Mouse (Mus musculus) ovary, postnatal 14 days (tissue): Measurements from ENCODE around the gene Sepsecs.

Source experiments
- DNase-seq: peaks from one replicate; pipeline ENCODE4 v3.0.0; 2022; ENCODE audit warnings: low spot score

Gene Sepsecs

DNA sequence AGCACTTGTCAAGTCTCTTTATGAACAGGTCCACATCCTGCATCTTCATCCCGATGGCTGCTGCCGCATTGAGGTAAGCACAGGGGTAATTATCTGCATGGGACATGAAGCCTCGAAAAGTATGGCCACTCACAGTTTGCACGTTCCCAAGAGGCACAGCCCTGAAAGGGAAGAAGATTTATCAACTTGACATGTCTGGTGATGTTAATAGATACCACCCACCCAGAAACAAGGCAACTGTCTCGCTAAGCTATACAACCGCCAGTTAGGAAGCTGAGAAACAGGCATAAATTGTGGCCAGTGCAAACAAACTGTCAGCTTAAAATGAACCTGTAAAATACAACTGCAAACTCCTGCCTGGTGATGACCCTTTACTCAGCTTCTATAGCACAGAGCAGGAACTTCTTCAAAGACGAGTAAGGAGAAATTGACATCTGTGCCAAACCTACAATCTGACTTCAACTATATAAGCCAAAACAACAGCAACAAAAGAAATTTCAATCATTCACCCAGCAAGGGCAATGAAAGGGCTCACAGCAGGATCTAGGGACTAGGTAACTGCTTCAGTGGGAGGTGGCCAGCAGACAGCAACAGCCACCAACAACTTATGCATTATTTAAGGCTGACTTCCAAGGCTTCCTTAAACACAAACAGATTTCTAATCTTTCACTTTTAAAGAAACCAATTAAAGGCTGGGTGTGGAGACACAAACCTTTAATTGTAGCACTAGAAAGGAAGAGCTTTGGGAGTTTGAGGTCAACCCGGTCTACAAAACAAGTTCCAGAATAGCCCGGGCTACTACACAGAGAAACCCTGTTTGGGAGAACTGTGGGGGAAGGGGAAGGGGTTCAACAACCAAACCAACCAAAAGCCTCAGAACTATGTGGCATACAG is 25.3 kb downstream of the Sepsecs start:
- DNase-seq, result no peak

DNA sequence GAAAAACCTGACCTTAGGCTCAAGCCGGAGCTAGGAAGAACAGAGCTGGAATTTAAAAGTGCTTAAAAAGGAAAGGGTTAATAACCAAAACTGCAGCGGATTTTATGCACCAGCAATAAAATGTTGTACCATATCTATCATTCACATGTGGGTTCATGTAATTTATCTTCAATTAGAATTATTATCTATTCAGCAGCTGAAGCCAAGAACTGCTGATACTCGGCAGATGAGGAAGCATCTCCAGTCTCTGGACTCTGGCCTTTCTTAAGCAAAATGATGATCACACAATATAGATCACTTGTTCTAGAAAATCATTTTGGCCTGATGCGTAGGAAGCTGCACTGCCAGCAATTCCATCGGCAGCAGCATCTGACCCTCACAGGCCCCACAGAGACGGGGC is 27.8 kb downstream of the Sepsecs start:
- no peak for DNase-seq

DNA sequence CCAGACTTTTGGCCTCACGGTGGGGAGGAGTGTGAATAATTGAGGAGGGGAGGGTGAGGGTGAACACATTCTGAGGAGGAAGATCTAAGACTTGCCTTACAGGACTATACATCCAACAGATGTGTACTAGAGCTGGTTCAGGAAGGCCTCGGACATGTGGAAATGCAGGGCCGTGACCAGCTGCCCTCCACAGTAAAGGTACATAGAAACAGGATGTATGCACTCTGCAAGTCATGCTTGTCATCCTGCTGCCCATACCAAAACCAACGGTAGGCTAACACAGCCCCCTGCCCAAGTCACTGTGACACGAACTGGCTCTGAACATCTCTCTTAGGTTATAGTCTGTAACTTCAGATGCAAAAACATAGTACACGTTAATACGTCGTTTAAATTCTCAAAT is 30.6 kb downstream of the Sepsecs start:
- no peak for DNase-seq

DNA sequence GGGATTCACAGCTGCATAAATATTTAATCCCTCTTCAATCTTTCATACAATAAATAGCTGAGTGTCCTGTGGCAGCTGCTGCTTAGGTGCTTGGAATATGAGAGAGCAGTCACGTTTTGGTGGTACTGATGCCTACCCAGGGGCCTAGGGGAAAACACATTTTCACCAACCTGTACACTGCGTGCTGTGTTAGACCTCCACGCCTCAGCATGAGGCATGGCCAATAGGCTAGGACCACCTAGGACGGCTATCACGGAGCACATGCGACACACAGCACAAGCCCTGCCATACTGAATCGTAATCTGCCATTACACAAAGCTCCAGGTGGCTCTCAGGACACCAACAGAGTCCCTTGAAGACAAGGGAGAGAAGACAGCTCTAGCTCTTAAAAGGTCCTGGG is 31.5 kb downstream of the Sepsecs start:
- DNase-seq, result no peak

DNA sequence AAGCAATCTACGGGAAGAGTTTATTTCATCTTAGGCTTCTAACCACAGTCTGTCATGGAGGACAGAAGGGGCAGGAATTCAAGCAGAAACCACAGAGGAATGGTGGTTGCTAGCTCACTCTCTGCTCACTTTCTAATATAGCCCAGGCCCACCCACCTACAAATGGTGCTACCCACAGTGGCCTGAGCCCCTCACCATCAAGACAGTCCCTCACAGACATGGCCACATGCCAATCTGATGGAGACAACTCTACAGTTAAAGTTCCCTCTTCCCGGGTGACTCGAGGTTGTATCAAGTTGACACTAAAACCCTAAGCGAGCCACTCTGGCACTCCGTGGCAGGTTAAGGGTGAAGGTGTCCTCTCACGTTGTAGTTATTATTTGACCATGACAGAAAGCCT is 32.6 kb downstream of the Sepsecs start:
- no peak for DNase-seq

DNA sequence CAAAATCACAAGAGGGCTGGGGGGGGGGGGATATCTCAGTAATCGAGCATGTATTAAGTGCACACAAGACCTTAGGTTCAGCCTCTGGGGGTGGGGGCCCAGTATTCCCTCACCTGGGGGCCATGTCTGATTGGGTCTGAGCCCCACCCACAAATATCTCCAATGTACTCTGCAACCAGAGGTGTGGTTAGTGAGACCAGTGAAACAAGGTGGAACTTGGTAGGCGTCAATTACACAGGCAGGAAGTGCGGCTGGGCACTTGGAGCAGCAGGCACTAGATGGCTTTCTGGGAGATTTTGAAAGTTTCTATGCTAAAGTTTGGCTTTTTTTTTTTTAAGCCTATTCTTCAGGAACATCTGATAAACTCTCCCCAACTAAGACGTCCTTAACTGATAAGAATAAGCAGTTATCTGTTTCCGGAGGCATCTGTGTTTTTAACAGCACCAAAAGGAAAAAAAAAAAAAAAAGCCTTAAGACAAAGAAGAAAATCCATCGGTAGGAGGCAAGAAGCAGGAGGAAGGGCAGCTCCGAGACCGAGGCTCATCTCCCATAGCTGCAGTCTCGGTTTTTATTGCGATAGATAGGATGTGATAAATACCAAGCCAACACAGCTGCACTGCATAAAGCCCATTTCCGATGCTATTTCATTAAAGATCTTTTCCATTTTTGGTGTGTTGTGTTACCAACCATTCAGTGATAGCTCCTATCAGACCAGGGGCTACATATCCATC is 33.3 kb downstream of the Sepsecs start:
- DNase-seq, result no peak

DNA sequence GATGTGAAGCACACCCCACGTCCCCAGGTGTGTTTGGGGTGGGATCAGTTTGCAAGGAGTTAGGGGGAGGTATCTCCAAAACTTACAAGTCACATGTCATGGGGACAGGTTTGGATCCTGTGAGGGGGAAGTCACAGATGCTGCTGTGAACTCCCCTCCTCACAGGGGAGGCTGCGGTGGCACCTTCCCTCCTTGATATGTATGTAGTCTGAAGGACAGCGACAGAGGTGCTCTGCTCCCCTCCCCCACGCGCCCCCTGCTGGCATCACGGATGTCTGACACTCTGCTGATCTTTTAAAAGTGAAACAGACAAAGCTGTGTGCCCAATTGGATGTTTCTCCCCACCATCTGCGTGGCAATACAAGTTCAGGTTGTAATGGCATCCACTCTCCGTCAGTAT is 35.5 kb downstream of the Sepsecs start:
- peak; percentile 59 for DNase-seq

DNA sequence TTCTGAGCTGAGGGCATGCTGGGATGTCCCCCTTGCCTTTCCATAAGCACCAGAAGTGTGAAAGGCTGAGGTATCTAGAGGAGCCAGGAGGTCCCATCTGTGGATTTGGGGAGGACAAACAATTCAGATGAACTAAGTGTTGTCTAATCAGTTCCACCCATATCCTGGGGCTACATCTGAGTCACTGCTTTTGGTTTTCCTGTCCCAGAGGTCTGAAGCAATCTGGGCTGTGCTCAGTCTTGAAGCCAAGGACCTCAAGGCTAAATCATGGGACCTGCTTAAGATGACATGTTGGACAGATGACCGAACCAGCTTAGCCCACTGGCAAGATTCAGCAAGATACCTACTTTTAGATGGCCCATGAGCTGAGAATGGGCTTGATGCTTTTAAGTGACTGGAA is 39.0 kb downstream of the Sepsecs start:
- no peak for DNase-seq

DNA sequence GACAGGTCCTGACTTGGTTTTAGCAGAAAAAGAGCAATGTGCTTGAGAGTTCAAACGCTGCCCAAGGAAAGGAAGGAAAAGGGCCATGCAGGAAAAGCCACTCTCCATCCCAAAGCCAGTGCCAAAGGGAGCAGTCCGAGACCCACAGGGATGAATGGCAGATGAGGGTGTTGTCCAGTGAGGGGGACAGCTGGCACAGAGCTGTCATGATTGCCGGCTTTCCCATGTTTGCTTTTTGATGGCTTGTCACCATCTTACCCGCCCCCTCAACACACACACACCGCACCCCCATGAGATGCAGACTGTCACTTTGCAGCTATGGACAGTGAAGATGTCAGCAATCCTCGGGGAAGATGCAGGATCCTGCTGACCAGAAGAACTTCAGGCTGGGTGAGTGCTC is 40.3 kb downstream of the Sepsecs start:
- no peak for DNase-seq

DNA sequence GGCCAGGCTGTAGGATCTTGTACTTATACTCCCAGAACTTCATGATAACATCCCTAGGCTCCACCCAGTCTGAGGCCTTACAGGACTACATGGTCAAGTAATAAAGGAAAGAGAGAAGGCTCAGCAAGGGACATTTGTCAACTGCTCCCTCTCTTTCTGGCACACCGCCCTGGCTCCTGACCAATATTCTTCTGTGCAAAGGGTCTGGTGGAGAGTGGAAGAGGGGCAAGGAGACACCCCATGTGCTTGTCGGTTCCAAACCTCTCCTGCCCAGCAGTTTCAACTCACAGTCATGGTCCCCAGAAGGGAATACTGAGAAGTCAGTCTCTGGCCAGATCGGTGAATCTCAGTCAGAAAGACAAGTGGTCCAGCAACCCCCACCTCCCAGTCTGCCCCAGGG is 40.7 kb downstream of the Sepsecs start:
- DNase-seq, result no peak

DNA sequence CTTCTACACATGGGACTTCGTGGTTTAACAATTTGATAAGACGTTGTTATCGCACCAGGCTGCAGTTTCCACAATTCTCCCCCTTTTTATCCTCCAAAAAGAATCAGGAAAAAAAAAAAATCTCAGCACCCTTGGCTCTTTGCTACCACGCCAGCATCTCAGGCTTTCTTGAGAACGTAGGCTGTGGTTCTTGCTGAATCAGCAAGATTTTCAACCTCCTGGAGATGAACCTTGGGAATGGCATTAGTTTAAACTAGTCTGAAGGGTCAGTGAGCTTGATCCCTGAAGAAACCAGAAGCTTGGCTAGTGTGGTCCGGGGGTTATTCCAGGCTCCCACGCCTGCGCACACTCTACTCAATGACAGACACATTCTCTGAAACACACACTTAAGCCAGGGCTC is 41.8 kb downstream of the Sepsecs start:
- DNase-seq, result no peak

DNA sequence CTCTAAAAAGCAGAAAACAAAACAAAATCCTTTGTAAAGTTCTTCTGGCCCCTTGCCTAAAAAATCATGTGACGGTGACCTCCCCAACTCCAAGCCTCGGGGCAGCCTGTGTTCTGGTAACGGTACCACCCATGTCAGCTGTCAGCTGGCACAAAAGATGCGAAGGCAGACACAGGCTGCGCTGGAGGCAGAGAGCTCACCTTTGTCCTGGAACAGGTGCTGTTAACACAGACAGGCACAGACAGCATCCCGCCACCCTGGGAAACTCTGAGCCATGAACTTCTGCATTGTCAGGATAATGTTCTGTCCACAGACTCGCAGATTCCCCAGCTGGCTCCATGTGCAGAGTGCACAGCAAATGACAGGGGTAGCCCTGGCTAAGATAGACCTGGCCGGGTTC is 43.4 kb downstream of the Sepsecs start:
- DNase-seq, result no peak

DNA sequence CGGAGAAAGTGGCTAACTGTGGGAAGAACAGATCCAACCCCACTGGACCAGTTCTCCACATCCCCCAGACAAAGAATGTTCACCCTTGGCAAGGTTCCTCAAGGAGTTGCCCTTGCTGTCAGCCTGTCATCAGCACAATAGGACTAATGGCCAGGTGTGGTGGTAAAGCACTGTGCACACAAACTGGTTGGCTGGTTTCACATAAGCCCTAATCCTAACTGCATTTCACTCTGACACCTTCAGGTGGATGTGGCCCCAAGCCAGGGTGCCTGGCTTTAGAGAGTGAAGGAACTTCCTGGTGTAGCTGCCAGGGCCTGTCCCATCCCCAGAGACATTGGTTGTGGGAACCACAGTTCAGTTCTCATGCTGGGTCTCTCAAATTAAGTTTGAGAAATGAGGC is 44.6 kb downstream of the Sepsecs start:
- peak; percentile 40 for DNase-seq

DNA sequence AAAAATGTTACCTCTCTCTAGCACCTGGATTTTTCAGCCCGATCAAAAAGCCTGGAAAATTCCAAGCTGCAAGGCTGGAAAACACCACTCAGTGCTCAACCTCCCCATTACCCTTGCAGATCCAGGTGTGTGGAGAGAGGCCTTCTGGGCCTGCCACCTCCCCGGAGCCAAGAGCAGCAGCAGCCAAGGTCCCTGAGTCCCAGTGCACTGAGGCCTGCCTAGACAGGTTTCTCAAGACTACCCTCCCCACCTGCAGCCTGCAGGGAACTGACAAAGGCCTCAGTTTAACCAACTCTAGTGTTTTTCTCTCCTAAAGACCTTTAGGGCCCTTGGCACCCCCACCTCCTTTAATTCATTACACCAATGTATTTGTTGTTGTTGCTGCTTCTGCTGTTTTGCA is 46.4 kb downstream of the Sepsecs start:
- DNase-seq, result no peak

DNA sequence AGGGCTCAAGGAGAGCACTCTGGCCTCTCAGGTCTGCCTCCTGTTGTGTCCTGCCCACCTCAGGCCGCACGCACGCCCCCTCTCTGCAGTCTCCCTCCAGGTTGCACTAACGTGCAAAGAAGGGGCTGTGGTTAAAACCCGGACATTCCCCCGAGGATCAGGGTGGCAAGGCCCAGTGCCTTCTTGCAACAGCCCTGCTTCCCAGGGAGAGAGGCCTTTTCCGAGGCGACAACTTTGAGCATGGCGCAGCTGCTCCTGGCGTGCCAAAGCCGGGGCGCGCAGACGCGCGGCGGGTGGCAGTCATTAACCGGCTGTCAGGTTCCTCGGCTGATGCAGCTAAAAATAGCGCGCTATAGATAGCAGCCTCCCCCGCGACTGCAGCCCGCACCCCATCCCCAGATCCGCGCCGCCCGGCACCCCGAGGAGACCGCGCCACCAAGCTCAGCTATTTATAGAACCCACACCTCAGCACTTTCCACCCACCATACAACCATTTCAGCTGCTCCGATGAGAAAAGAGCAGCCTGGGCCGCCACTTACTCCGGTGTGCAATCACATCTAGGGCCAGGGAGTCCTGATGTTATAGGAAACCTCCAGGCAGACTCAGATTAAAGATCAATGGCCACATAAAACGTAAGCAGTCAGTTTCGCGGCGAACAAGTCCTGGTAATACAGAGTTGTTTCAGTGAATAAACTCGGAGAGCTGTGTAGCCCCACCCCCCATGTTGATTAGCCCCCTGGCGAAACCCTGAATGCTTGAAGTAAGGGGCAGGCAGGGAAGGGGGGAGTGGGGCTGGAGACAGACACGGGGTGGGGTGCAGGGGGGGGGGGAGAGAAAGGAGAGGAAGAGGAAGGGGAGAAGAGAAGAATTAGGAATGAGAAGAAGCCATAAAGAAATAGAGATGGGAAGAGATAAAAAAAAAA is 50.9 kb downstream of the Sepsecs start:
- no peak for DNase-seq

DNA sequence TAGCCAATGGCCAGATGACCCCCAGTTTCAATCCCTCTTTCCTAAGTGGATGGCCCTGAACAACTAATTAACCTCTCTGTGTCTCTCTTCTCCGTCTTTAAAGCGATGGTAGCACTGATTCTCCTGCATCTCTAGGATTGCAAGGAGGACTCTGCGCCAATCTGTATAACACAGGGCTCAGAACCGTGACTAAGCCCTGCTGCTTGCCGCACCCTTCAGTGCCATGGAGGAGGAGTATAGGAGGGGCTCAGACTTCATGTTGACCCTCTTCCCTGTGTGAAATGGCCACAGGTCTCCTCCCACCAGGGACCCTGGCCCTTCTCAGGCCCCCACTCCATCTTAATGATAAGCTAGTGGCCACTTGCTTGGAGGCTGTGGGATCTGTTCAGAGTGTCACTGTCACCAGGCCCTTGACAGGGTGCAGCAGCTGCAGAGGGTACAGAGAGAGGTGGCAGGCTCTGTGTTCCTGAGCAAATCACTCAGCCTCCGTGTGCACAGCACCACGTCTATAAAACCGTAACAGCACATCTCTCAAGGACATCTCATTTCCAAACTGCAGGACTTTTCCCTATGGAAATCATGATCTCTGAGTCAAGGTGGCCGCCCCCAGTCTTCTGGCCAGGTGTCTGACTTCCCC is 51.7 kb downstream of the Sepsecs start:
- DNase-seq, result no peak

DNA sequence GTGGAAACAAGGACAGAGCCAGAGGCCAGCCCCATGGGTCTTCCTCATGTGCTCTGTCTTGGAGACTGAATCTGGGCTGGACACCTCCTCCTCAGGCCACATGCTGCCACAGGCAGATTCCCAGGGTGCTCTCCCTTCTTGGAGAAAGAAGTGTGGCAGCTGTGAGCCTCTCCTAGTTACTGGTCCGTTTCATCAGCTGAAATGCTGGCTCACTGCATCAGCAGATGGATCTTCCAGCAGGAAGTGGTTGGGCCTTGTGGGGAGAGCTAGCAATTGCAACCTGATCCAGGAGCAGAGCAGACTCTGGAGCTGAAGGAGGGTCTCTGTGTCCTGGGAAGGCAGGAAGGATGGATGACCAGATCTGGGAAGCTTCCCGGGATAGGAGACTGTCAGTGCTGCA is 53.0 kb downstream of the Sepsecs start:
- no peak for DNase-seq

DNA sequence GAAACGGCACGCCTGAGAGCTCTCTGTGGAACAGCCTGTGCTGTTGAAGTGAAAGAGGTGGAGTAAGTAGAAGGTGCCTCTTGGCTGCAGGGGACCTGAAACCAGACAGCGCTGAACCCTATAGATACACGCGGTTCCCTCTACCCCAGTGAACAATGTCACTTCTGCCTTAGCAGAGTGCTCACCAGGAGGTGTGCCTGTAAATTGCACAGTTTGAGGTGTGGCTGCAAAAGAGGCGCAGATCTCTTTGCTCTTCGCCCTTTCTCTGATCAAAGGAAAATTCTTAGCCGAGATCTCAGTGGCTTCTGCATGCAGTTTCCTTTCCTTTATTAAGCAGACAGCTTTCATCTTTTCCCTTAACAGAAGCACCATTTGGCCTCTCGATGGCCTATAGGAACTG is 54.1 kb downstream of the Sepsecs start:
- DNase-seq, result no peak

DNA sequence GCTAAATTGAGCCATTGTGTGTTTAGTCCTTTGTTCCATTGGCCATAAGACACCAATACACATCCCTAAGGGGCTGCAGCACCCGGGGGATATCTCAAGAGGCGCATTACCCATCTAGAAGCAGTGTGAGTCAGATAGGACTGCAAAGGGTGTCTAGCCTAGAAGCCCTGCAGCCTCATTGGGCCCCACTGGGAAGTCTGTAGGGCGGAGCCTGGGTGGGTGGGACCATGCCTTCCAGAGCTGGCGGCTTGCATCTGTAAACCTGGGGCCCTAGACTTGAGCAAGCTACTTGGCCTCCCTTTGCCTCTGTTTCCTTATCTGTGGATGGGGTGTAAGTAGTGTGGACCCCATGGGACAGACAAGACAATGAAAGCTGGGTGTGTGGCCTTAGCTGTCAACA is 54.8 kb downstream of the Sepsecs start:
- no peak for DNase-seq

DNA sequence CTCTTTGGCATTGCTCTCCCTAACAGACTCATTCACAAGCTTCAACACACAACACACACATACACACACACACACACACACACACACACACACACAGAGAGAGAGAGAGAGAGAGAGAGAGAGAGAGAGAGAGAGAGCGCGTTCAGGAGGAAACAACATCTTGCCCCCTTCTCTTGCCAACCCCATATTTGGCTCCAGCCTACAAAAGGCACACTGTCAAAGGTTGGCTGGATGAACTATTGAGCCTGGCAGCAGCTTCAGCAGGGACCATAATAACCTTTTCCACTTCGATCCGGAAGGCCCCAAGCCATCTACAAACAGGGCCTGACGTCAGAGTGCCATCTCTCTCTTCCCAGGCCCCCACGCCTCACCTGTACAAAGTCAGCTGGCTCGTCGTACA is 56.7 kb downstream of the Sepsecs start:
- no peak for DNase-seq

DNA sequence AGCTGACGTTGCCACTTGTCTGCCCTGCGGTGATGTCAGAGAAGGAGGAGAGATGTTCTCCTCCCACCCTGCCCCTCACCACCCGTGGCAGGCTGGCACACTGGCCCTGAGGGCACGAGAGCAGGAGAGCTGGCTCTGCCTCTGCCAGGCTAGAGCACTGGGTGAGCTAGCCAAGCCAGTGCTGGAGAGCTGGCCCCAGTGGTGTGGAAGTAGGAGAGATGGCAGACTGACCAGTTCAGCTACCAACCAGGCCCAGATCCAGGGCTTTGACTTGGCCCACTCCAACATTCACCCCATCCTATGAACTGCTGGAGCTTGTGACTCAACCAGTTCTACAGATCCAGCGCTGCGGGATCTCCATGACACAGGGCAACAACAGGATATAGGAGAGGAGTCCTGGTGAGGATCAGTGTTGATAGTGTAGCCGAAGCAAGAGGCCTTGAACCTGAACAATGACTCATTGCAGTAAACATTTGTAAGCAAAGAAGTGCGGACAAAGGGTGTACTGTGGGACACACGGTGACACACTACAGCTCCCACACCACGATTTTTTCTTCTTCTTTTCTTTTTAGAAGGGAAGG is 58.1 kb downstream of the Sepsecs start:
- no peak for DNase-seq

DNA sequence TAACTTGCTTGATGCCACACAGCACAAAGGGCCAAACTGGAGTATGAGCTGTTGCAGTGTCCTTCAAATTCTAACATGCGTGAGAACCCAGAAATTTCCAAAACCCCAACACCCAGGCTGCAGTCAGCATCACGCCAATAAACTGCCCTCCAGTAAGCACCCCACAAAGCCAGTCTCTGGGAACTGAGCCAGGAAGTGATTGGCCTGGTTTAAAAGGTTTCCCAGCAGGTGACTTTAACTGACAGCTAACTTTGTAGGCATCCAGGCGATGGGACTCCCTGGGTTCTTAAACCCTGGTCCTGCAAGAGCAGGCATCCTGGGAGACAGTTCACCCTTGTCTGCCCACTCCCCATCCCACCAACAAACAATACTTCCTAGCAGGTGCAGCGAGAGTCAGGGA is 59.2 kb downstream of the Sepsecs start:
- no peak for DNase-seq
